Mouse (Mus musculus): ENCODE measurements around the gene Ccdc87.

DNA sequence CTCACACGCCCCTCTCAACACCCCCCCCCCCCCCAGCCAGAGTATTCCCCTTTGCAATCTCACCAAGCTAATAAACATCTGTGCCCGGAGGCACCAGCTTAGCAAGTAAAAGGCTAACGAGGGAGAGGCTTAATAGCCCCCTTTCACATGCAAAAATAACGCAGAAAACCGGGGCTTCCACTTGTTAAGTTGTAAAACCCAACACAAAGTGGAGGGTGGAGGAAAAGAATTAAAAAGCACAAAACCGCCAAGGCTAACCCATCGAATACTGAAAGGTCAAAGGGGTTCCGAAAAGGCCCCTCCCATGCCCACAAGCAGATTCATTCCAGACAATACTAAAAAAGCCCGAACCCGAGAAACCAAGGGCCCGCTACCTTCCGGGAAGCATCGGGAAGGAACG is 28.9 kb upstream of the Ccdc87 start:
- TF ChIP-seq CTCF (IDR thresholded peaks at IDR 0.05; ENCODE audit: extremely low read depth, insufficient read depth, low read length), result no peak
- TF ChIP-seq POLR2A (IDR thresholded peaks at IDR 0.05; ENCODE audit: extremely low read depth, insufficient read depth, low read length), result no peak

Data from cortical plate, adult 2 months (tissue).